ENCODE assay signal across 16 mouse cellular contexts in genomic region chr5:38006415-38007347, GRCm38 (mm10). TPM values are rescaled to one million over a fixed set of nuclear protein-coding genes. Genes with fewer than 3 reads are reported as not detected.
DNase-seq lines count a peak whose midpoint lies in the region; ATAC-seq and TF ChIP-seq lines count a peak whose summit lies in the region.
"Had no signal": no experiment of that assay in that cellular context is flagged by ENCODE, and none has a peak within 500 bp of the region (broad histone marks: within the 10 kb centered on the region; RNA-seq: fewer than 3 reads in every experiment).

No protein-coding gene starts in this region.

- peak; percentile 7 for DNase-seq in kidney, adult 2 months
- DNase-seq in retina, embryonic 14.5 days (ENCODE audit: low spot score): peak; percentile 61
- no peak for DNase-seq in thymus, postnatal 4 days
- no peak for DNase-seq in right cerebral cortex, postnatal 36 days (ENCODE audit: low spot score in 2 of 2)
- DNase-seq in urinary bladder, postnatal 25 days (ENCODE audit: low spot score): no peak
- DNase-seq: cerebellum, adult 11 months; lung, adult 2 months; right cerebral cortex, postnatal 14 days; thymus, postnatal 14 days had no signal

- 45% methylated on average over 17 of the region's 17 CpGs for WGBS in kidney, adult 2 months
- 59% methylated on average over 17 of the region's 17 CpGs for WGBS in kidney, embryonic 16.5 days
- 30% methylated on average over 17 of the region's 17 CpGs for WGBS in embryonic facial prominence, embryonic 15.5 days

- TF ChIP-seq CTCF in kidney, adult 2 months (conservative IDR thresholded peaks at IDR 0.05; ENCODE audit: insufficient read depth, insufficient read length, low read depth, low read length): no peak

- no peak overlapping the region for H3K4me2 ChIP-seq in kidney, embryonic 16.5 days (replicated peaks; ENCODE audit: low read depth, low read length)
- no peak overlapping the region for H3K4me2 ChIP-seq in embryonic facial prominence, embryonic 15.5 days (replicated peaks)
- H3K4me2 ChIP-seq: limb, embryonic 15.5 days had no signal

- H3K4me3 ChIP-seq in kidney, adult 2 months (ENCODE audit: insufficient read depth, low read depth, low read length): no peak overlapping the region
- no peak overlapping the region for H3K4me3 ChIP-seq in kidney, embryonic 16.5 days (ENCODE audit: low read length)
- H3K4me3 ChIP-seq in brown adipose tissue, adult 24 weeks (ENCODE audit: insufficient read depth, low read depth, low read length): no peak overlapping the region
- H3K4me3 ChIP-seq in embryonic facial prominence, embryonic 15.5 days (replicated peaks): no peak overlapping the region
- H3K4me3 ChIP-seq: heart, embryonic 13.5 days; layer of hippocampus, adult 2 months; limb, embryonic 15.5 days had no signal

- H3K27ac ChIP-seq in kidney, adult 2 months (ENCODE audit: insufficient read depth, low read depth, low read length): no peak overlapping the region
- no peak overlapping the region for H3K27ac ChIP-seq in kidney, embryonic 16.5 days (ENCODE audit: low read length)
- peak overlapping the region; percentile 26; the same call in 1 of the 2 replicates for H3K27ac ChIP-seq in brown adipose tissue, adult 24 weeks (replicated peaks; ENCODE audit: low read depth, low read length)
- H3K27ac ChIP-seq in embryonic facial prominence, embryonic 15.5 days (replicated peaks): no peak overlapping the region
- H3K27ac ChIP-seq: heart, embryonic 13.5 days; layer of hippocampus, adult 2 months; limb, embryonic 15.5 days had no signal

- H3K9me3 ChIP-seq in kidney, embryonic 16.5 days (ENCODE audit: low read length): no peaks in the 10 kb centered on the region
- H3K9me3 ChIP-seq in embryonic facial prominence, embryonic 15.5 days (replicated peaks): no peaks in the 10 kb centered on the region
- H3K9me3 ChIP-seq: heart, embryonic 13.5 days; limb, embryonic 15.5 days had no signal

- no peaks in the 10 kb centered on the region for H3K4me1 ChIP-seq in kidney, adult 2 months (ENCODE audit: control insufficient read depth, insufficient read depth, low read length)
- H3K4me1 ChIP-seq in kidney, embryonic 16.5 days (ENCODE audit: insufficient read depth, low read length): no peaks in the 10 kb centered on the region
- peaks cover 25% of the 10 kb centered on the region for H3K4me1 ChIP-seq in brown adipose tissue, adult 24 weeks (ENCODE audit: control insufficient read depth, insufficient read depth, insufficient read length, low read length)
- H3K4me1 ChIP-seq in embryonic facial prominence, embryonic 15.5 days: peaks cover 6% of the 10 kb centered on the region
- H3K4me1 ChIP-seq: heart, embryonic 13.5 days had no signal

- H3K9ac ChIP-seq in kidney, embryonic 16.5 days (replicated peaks; ENCODE audit: low read length): no peak overlapping the region
- no peak overlapping the region for H3K9ac ChIP-seq in embryonic facial prominence, embryonic 15.5 days
- H3K9ac ChIP-seq: heart, embryonic 13.5 days; limb, embryonic 15.5 days had no signal

- no peak for ATAC-seq in kidney, embryonic 16.5 days (ENCODE audit: low FRiP score, low TSS enrichment)
- ATAC-seq in embryonic facial prominence, embryonic 15.5 days (ENCODE audit: insufficient number of reproducible peaks, low FRiP score, low TSS enrichment, low read depth): peak; percentile 56; the same call in 1 of the 2 replicates
- ATAC-seq: activated CD4-positive, CD25-positive, alpha-beta regulatory T cell, adult 4 months had no signal

- H3K27me3 ChIP-seq in kidney, adult 2 months (replicated peaks; ENCODE audit: control insufficient read depth, insufficient read depth, low read length): no peaks in the 10 kb centered on the region
- H3K27me3 ChIP-seq in kidney, embryonic 16.5 days (ENCODE audit: insufficient read depth, low read length): no peaks in the 10 kb centered on the region
- 0 out of 2 replicates have a peak, but pooled peaks cover 3% of the 10 kb centered on the region for H3K27me3 ChIP-seq in embryonic facial prominence, embryonic 15.5 days
- H3K27me3 ChIP-seq: heart, embryonic 13.5 days; limb, embryonic 15.5 days had no signal

- no peak for TF ChIP-seq POLR2A in kidney, adult 2 months (IDR thresholded peaks at IDR 0.05; ENCODE audit: low read depth, low read length)

- no peaks in the 10 kb centered on the region for H3K36me3 ChIP-seq in kidney, adult 2 months (ENCODE audit: control insufficient read depth, insufficient read depth, low read length)
- H3K36me3 ChIP-seq in kidney, embryonic 16.5 days (ENCODE audit: insufficient read depth, low read length): no peaks in the 10 kb centered on the region
- H3K36me3 ChIP-seq in embryonic facial prominence, embryonic 15.5 days: no peaks in the 10 kb centered on the region
- H3K36me3 ChIP-seq: heart, embryonic 13.5 days; limb, embryonic 15.5 days had no signal

RNA-seq across cellular contexts. Expression of gene Stx18, which starts 31.9 kb away (rescaled TPM):
- polyA plus RNA-seq in kidney, adult 2 months (2012; rRNA removed): 25.7 and 32.2 TPM in 2 replicates
- polyA plus RNA-seq in kidney, embryonic 16.5 days (2015; fragmentation: Nextera tagmentation; extraction: Ambion mirVana): 48.2 and 54.5 TPM in 2 replicates
- polyA plus RNA-seq in brown adipose tissue, adult 24 weeks (2012; ENCODE audit: insufficient read depth, insufficient read length, missing spikeins): 52.3 and 61.2 TPM in 2 replicates
- 47.4 and 47.5 TPM in 2 replicates for polyA plus RNA-seq in embryonic facial prominence, embryonic 15.5 days (2015; fragmentation: Nextera tagmentation; extraction: Ambion mirVana)

Comparison
In these comparisons a context has a peak if more than half of its experiments do, and no peak if none do; other contexts are left out.
1. DNase-seq: peak in kidney, adult 2 months (single experiment) and retina, embryonic 14.5 days (single experiment); none in thymus, postnatal 4 days (single experiment), right cerebral cortex, postnatal 36 days (0 of 2) and urinary bladder, postnatal 25 days (single experiment).